In the genomic region with DNA sequence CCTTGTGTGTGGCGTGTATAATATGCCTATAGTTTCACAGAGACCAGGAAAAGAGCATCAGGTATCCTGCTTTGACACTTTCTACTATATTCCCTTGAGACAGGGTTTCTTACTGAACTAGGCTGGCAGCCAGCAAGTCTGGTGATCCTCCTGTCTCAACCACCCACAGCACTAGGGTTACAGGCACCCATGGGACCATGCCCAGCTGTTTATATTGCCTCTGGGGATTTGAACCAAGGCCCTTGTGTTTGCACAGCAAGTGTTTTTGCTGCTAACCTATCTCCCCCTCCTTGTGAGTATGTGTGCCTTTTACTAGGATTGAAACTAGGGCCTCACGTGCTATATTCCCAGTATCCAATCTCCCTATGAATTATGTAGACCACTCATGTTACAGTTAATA, we compare ENCODE assay signal across 26 mouse cellular contexts. TPM values are rescaled to one million over a fixed set of nuclear protein-coding genes. Genes with fewer than 3 reads are reported as not detected.
DNase-seq lines count a peak whose midpoint lies in the region; ATAC-seq and TF ChIP-seq lines count a peak whose summit lies in the region.
"Had no signal": no experiment of that assay in that cellular context is flagged by ENCODE, and none has a peak within 500 bp of the region (broad histone marks: within the 10 kb centered on the region; RNA-seq: fewer than 3 reads in every experiment).

No protein-coding gene starts in this region.

- H3K79me3 ChIP-seq in C2C12 (ENCODE audit: low read depth): peaks cover 13% of the 10 kb centered on the region

- H3K9ac ChIP-seq in liver, postnatal 0 days (replicated peaks): no peak overlapping the region
- H3K9ac ChIP-seq in liver, embryonic 11.5 days (ENCODE audit: low read depth, low read length): no peak overlapping the region
- H3K9ac ChIP-seq: embryonic facial prominence, embryonic 13.5 days; forebrain, embryonic 13.5 days; heart, embryonic 13.5 days; hindbrain, embryonic 12.5 days had no signal

- H3K27ac ChIP-seq in liver, postnatal 0 days (ENCODE audit: low read depth): no peak overlapping the region
- H3K27ac ChIP-seq in liver, embryonic 11.5 days (ENCODE audit: low read depth, low read length): no peak overlapping the region
- no peak overlapping the region for H3K27ac ChIP-seq in layer of hippocampus, adult 2 months
- H3K27ac ChIP-seq: embryonic facial prominence, embryonic 13.5 days; forebrain, embryonic 13.5 days; gastrocnemius, adult 2 months; heart, embryonic 13.5 days; hindbrain, embryonic 12.5 days had no signal

- peak; percentile 49 for DNase-seq in liver, postnatal 0 days
- DNase-seq in liver, embryonic 11.5 days (ENCODE audit: low spot score): no peak
- DNase-seq in A20 (ENCODE audit: low read depth, low spot score): peak; percentile 63
- peak; percentile 84 for DNase-seq in splenic B cell, adult 2 months (ENCODE audit: low read depth, low spot score)
- DNase-seq in layer of hippocampus, adult 2 months (ENCODE audit: low spot score in 2 of 2): no peak
- DNase-seq: adrenal gland, adult 8-10 months; cerebellum, adult 11 months; cerebellum, adult 9-10 months; cerebellum, postnatal 25 days; gastrocnemius, adult 2 months; gastrocnemius, postnatal 25 days; heart, postnatal 4 days had no signal

- TF ChIP-seq EP300 in liver, postnatal 0 days (IDR thresholded peaks at IDR 0.05; ENCODE audit: low read depth): no peak

- no peak overlapping the region for H3ac ChIP-seq in C2C12 (ENCODE audit: control insufficient read depth, insufficient read length, low read depth)

- no peaks in the 10 kb centered on the region for H3K27me3 ChIP-seq in liver, postnatal 0 days (ENCODE audit: insufficient read depth, low read length)
- no peaks in the 10 kb centered on the region for H3K27me3 ChIP-seq in liver, embryonic 11.5 days (replicated peaks; ENCODE audit: control insufficient read depth, insufficient read depth, low read length)
- H3K27me3 ChIP-seq in C2C12 (ENCODE audit: control insufficient read depth, insufficient read depth, insufficient read length): no peaks in the 10 kb centered on the region
- no peaks in the 10 kb centered on the region for H3K27me3 ChIP-seq in splenic B cell, adult 2 months (ENCODE audit: control insufficient read depth, insufficient read depth, low read length, poor library complexity, severe bottlenecking)
- H3K27me3 ChIP-seq: embryonic facial prominence, embryonic 13.5 days; forebrain, embryonic 13.5 days; heart, embryonic 13.5 days; hindbrain, embryonic 12.5 days; Patski had no signal

- H3K79me2 ChIP-seq in C2C12 (ENCODE audit: control insufficient read depth, insufficient read depth): peaks cover 47% of the 10 kb centered on the region

- H3K36me3 ChIP-seq in liver, postnatal 0 days (replicated peaks; ENCODE audit: insufficient read depth, low read length): peaks cover 39% of the 10 kb centered on the region
- peaks cover 9% of the 10 kb centered on the region; the same call in 1 of the 2 replicates for H3K36me3 ChIP-seq in liver, embryonic 11.5 days (ENCODE audit: control insufficient read depth, insufficient read depth, low read length)
- H3K36me3 ChIP-seq in C2C12 (ENCODE audit: control insufficient read depth, insufficient read depth): peaks cover 59% of the 10 kb centered on the region
- peaks cover 20% of the 10 kb centered on the region for H3K36me3 ChIP-seq in splenic B cell, adult 2 months (ENCODE audit: control insufficient read depth, insufficient read depth, low read length, poor library complexity, severe bottlenecking)

- no peak for TF ChIP-seq CTCF in liver, postnatal 0 days (IDR thresholded peaks at IDR 0.05; ENCODE audit: low read depth)
- no peak for TF ChIP-seq CTCF in C2C12 (IDR thresholded peaks at IDR 0.05; ENCODE audit: control insufficient read depth, insufficient read depth, insufficient read length)
- TF ChIP-seq CTCF in layer of hippocampus, adult 2 months (conservative IDR thresholded peaks at IDR 0.05): no peak

- H3K4me2 ChIP-seq in liver, postnatal 0 days (ENCODE audit: low read depth, low read length): no peak overlapping the region
- H3K4me2 ChIP-seq in liver, embryonic 11.5 days: no peak overlapping the region
- H3K4me2 ChIP-seq: embryonic facial prominence, embryonic 13.5 days; forebrain, embryonic 13.5 days; heart, embryonic 13.5 days; hindbrain, embryonic 12.5 days had no signal

- WGBS in liver, postnatal 0 days (ENCODE audit: insufficient replicate concordance): 78% methylated on average over 2 of the region's 2 CpGs
- 88% methylated on average over 2 of the region's 2 CpGs for WGBS in liver, embryonic 11.5 days

- H3K4me1 ChIP-seq in liver, postnatal 0 days (ENCODE audit: insufficient read depth): peaks cover 18% of the 10 kb centered on the region
- H3K4me1 ChIP-seq in liver, embryonic 11.5 days (replicated peaks; ENCODE audit: control insufficient read depth, insufficient read depth, low read length): peaks cover 15% of the 10 kb centered on the region
- H3K4me1 ChIP-seq: embryonic facial prominence, embryonic 13.5 days had no signal

- no peak overlapping the region for H3K4me3 ChIP-seq in liver, postnatal 0 days (ENCODE audit: low read depth, low read length)
- no peak overlapping the region for H3K4me3 ChIP-seq in liver, embryonic 11.5 days (ENCODE audit: low read depth, low read length)
- H3K4me3 ChIP-seq in C2C12 (ENCODE audit: insufficient read depth, poor library complexity, severe bottlenecking): no peak overlapping the region
- no peak overlapping the region for H3K4me3 ChIP-seq in layer of hippocampus, adult 2 months
- H3K4me3 ChIP-seq: embryonic facial prominence, embryonic 13.5 days; forebrain, embryonic 13.5 days; gastrocnemius, adult 2 months; heart, embryonic 13.5 days; hindbrain, embryonic 12.5 days had no signal

- H3K9me3 ChIP-seq in liver, postnatal 0 days (ENCODE audit: low read length): no peaks in the 10 kb centered on the region
- no peaks in the 10 kb centered on the region for H3K9me3 ChIP-seq in liver, embryonic 11.5 days (ENCODE audit: control insufficient read depth, low read length)
- H3K9me3 ChIP-seq: embryonic facial prominence, embryonic 13.5 days; forebrain, embryonic 13.5 days; heart, embryonic 13.5 days; hindbrain, embryonic 12.5 days had no signal

- ATAC-seq in liver, postnatal 0 days: no peak
- no peak for ATAC-seq in liver, embryonic 11.5 days (replicated peaks; ENCODE audit: low FRiP score)
- ATAC-seq: forebrain, embryonic 13.5 days; hindbrain, embryonic 16.5 days; inflammation-experienced regulatory T-cells, adult 6 months; Patski had no signal

TF ChIP-seq in C2C12, 6 proteins besides CTCF, POLR2A, EP300 and RAD21:
- TF ChIP-seq MYOG (IDR thresholded peaks at IDR 0.05; ENCODE audit: control insufficient read depth, extremely low read depth, insufficient read length): no peak
- TF ChIP-seq MYOD1 (IDR thresholded peaks at IDR 0.05; ENCODE audit: control insufficient read depth, insufficient read length, low read depth): peak; percentile 27

RNA-seq across cellular contexts. Expression of a gene that starts 24.3 kb away (rescaled TPM):
- polyA plus RNA-seq in liver, postnatal 0 days (2015; fragmentation: Nextera tagmentation; extraction: Ambion mirVana): 1.5 and 1.6 TPM in 2 replicates
- polyA plus RNA-seq in liver, embryonic 11.5 days (2014; fragmentation: Nextera tagmentation; extraction: Ambion mirVana): 2.9 and 3.6 TPM in 2 replicates
- polyA plus RNA-seq in C2C12 (2012; fragmentation: generic; extraction: Trizol): 0.96 TPM
- total RNA-seq in layer of hippocampus, adult 2 months (2021): 10 to 100 TPM; 36.9 to 37.1 TPM
- total RNA-seq: granulocyte monocyte progenitor cell, adult 5-6 weeks had no signal
- polyA plus RNA-seq: inflammation-experienced regulatory T-cells, adult 6 months had no signal

RNA-seq across cellular contexts. Expression of a gene that starts 34.9 kb away (rescaled TPM):
- 33.9 and 34.9 TPM in 2 replicates for polyA plus RNA-seq in liver, postnatal 0 days (2015; fragmentation: Nextera tagmentation; extraction: Ambion mirVana)
- polyA plus RNA-seq in liver, embryonic 11.5 days (2014; fragmentation: Nextera tagmentation; extraction: Ambion mirVana): 74.5 and 82.1 TPM in 2 replicates
- polyA plus RNA-seq in C2C12 (2012; fragmentation: generic; extraction: Trizol): 90.7 TPM
- total RNA-seq in layer of hippocampus, adult 2 months (2021): 10 to 100 TPM; 50.2 to 55.8 TPM

RNA-seq across cellular contexts. Expression of a gene that starts 44.3 kb away (rescaled TPM):
- 19.6 and 23.5 TPM in 2 replicates for polyA plus RNA-seq in liver, postnatal 0 days (2015; fragmentation: Nextera tagmentation; extraction: Ambion mirVana)
- 94.3 and 103 TPM in 2 replicates for polyA plus RNA-seq in liver, embryonic 11.5 days (2014; fragmentation: Nextera tagmentation; extraction: Ambion mirVana)
- polyA plus RNA-seq in C2C12 (2012; fragmentation: generic; extraction: Trizol): 116 TPM
- 10 to 100 TPM; 42.9 to 52.9 TPM for total RNA-seq in layer of hippocampus, adult 2 months (2021)

RNA-seq across cellular contexts. Expression of a gene that starts 56.9 kb away (rescaled TPM):
- not detected in 2 replicates for polyA plus RNA-seq in liver, postnatal 0 days (2015; fragmentation: Nextera tagmentation; extraction: Ambion mirVana)
- polyA plus RNA-seq in liver, embryonic 11.5 days (2014; fragmentation: Nextera tagmentation; extraction: Ambion mirVana): not detected in 2 replicates
- not detected for polyA plus RNA-seq in C2C12 (2012; fragmentation: generic; extraction: Trizol)
- not detected for total RNA-seq in layer of hippocampus, adult 2 months (2021)
- total RNA-seq: adrenal gland, adult 8-10 months; adrenal gland, postnatal 4 days; gastrocnemius, adult 2 months; gastrocnemius, postnatal 25 days; granulocyte monocyte progenitor cell, adult 5-6 weeks; heart, adult 8-10 months; heart, postnatal 4 days had no signal
- polyA plus RNA-seq: brain, embryonic 14.5 days; cortical plate, adult 2 months; embryonic facial prominence, embryonic 13.5 days; forebrain, embryonic 13.5 days; heart, embryonic 13.5 days; heart, postnatal 0 days; hindbrain, embryonic 12.5 days; hindbrain, embryonic 16.5 days; inflammation-experienced regulatory T-cells, adult 6 months; Patski had no signal

Comparison
In these comparisons a context has a peak if more than half of its experiments do, and no peak if none do; other contexts are left out.
1. DNase-seq: peak in liver, postnatal 0 days (single experiment), A20 (single experiment) and splenic B cell, adult 2 months (single experiment); none in liver, embryonic 11.5 days (single experiment) and layer of hippocampus, adult 2 months (0 of 2).